Mouse (Mus musculus) stomach, embryonic 14.5 days (tissue): Measurements from ENCODE around the gene Dand5. TPM values are rescaled to one million over a fixed set of nuclear protein-coding genes. Genes with fewer than 3 reads are reported as not detected.

Source experiments
- ATAC-seq: fragments of 200-750 bp; cut with Nextera tagmentation; 2 replicates; pipeline ENCODE4 v1.8.0; 2017; ENCODE audit warnings: low read depth, moderate TSS enrichment; ENCODE audit not compliant: insufficient number of reproducible peaks, insufficient read depth, low FRiP score
- H3K27ac ChIP-seq: fragments of 300-500 bp; sonication (generic); 2 replicates; pipeline ENCODE4 v1.5.1; 2014; ENCODE audit warnings: mild to moderate bottlenecking, low read length, moderate library complexity, mixed read lengths
- H3K27me3 ChIP-seq: fragments of 300-500 bp; sonication (generic); 2 replicates; pipeline ENCODE4 v1.6.1; 2014; ENCODE audit warnings: low read length, control low read depth, mixed read lengths; ENCODE audit not compliant: control insufficient read depth, insufficient read depth
- H3K36me3 ChIP-seq: fragments of 300-500 bp; sonication (generic); 2 replicates; pipeline ENCODE4 v1.6.1; 2014; ENCODE audit warnings: mild to moderate bottlenecking, control low read depth, low read length, moderate library complexity, mixed read lengths; ENCODE audit not compliant: control insufficient read depth, insufficient read depth
- H3K4me1 ChIP-seq: fragments of 300-500 bp; sonication (generic); 2 replicates; pipeline ENCODE4 v1.6.1; 2014; ENCODE audit warnings: low read length, control low read depth, mixed read lengths; ENCODE audit not compliant: control insufficient read depth, insufficient read depth
- H3K4me2 ChIP-seq: fragments of 300-500 bp; sonication (generic); replicated peaks from 2 replicates; pipeline ENCODE4 v1.6.1; 2014; ENCODE audit warnings: low read depth, low read length, control low read depth
- H3K4me3 ChIP-seq: fragments of 300-500 bp; sonication (generic); 2 replicates; pipeline ENCODE4 v1.5.1; 2014; ENCODE audit warnings: low read depth, low read length, control low read depth
- H3K9ac ChIP-seq: fragments of 300-500 bp; sonication (generic); replicated peaks from 2 replicates; pipeline ENCODE4 v1.6.1; 2014; ENCODE audit warnings: low read depth, mild to moderate bottlenecking, control low read depth, low read length, moderate library complexity, mixed read lengths
- H3K9me3 ChIP-seq: fragments of 300-500 bp; sonication (generic); 2 replicates; pipeline ENCODE4 v1.6.1; 2016; ENCODE audit warnings: low read depth, low read length, control low read depth; ENCODE audit not compliant: control insufficient read depth
- WGBS: fragments of 180-500 bp; shearing (Covaris S2); extraction: QIAGEN DNeasy Blood & Tissue Kit; methylation state at CpG from one replicate; pipeline ENCODE4 v1.1.7; 2014; 5-methylcytosine and 5-hydroxymethylcytosine counted together
- polyA plus RNA-seq: library from polyadenylated mRNA; unstranded; fragments of >200 nt; fragmentation: Nextera tagmentation; extraction: Ambion mirVana; gene quantifications from 2 replicates; pipeline ENCODE4 v1.2.1, GENCODE M21; 2014

Gene Dand5
- polyA plus RNA-seq, 1 experiment from 2014 or later: 7.6 TPM

GRCm38 (mm10) chr8:84845355-84846093, 22.9 kb upstream of the Dand5 start:
- no peak for ATAC-seq
- H3K27ac ChIP-seq: peak overlapping the region; percentile 76; the same call in 1 of the 2 replicates
- H3K4me3 ChIP-seq: peak overlapping the region; percentile 93
- H3K27me3 ChIP-seq: no peaks in the 10 kb centered on the region
- peaks cover 20% of the 10 kb centered on the region for H3K4me1 ChIP-seq
- 14% methylated on average over 12 of the region's 12 CpGs for WGBS
- H3K9ac ChIP-seq: peak overlapping the region; percentile 97
- no peaks in the 10 kb centered on the region for H3K9me3 ChIP-seq
- peak overlapping the region; percentile 80 for H3K4me2 ChIP-seq
- H3K36me3 ChIP-seq: peaks cover 47% of the 10 kb centered on the region

GRCm38 (mm10) chr8:84844397-84845070, 21.9 kb upstream of the Dand5 start:
- H3K9me3 ChIP-seq: no peaks in the 10 kb centered on the region
- no peaks in the 10 kb centered on the region for H3K27me3 ChIP-seq
- H3K9ac ChIP-seq: peak overlapping the region; percentile 97; the same call in 1 of the 2 replicates
- H3K4me2 ChIP-seq: peak overlapping the region; percentile 80
- peaks cover 22% of the 10 kb centered on the region for H3K4me1 ChIP-seq
- ATAC-seq: no peak
- H3K36me3 ChIP-seq: peaks cover 47% of the 10 kb centered on the region
- no peak overlapping the region for H3K27ac ChIP-seq
- 79% methylated on average over 9 of the region's 9 CpGs for WGBS
- peak overlapping the region; percentile 93 for H3K4me3 ChIP-seq

- Histone ChIP-seq H3K9me3 (no peaks in the 10 kb centered on the region), H3K27me3 (no peaks in the 10 kb centered on the region), H3K36me3 (peaks cover 72% of the 10 kb centered on the region), H3K9ac (no peak overlapping the region), H3K4me2 (no peak overlapping the region), H3K4me3 (no peak overlapping the region), H3K4me1 (peaks cover 22% of the 10 kb centered on the region), H3K27ac (peak overlapping the region; percentile 44; the same call in 1 of the 2 replicates)
- WGBS: 74% methylated on average over 1 of the region's 1 CpGs
- no peak for ATAC-seq
These were observed 18.9 kb upstream of the Dand5 start for GRCm38 (mm10) chr8:84841514-84841913.

GRCm38 (mm10) chr8:84840248-84840999, 17.8 kb upstream of the Dand5 start, which contains the start of gene Rad23a:
Rad23a (minus strand) TSS chr8:84840665.
- WGBS: under 1% methylated on average over 45 of the region's 55 CpGs
- Histone ChIP-seq H3K4me1 (peaks cover 25% of the 10 kb centered on the region), H3K27ac (peak within 1 kb of the TSS; percentile 93), H3K9ac (peak within 1 kb of the TSS; percentile 88), H3K36me3 (peaks cover 78% of the 10 kb centered on the region), H3K9me3 (no peaks in the 10 kb centered on the region), H3K4me3 (peak within 1 kb of the TSS; percentile 87), H3K27me3 (no peaks in the 10 kb centered on the region), H3K4me2 (peak within 1 kb of the TSS; percentile 59)
- ATAC-seq: peak; percentile 93

GRCm38 (mm10) chr8:84839875-84840247, 17.2 kb upstream of the Dand5 start:
- no peaks in the 10 kb centered on the region for H3K9me3 ChIP-seq
- peaks cover 25% of the 10 kb centered on the region for H3K4me1 ChIP-seq
- H3K4me3 ChIP-seq: peak overlapping the region; percentile 87
- peak overlapping the region; percentile 88 for H3K9ac ChIP-seq
- no peaks in the 10 kb centered on the region for H3K27me3 ChIP-seq
- no peak for ATAC-seq
- H3K36me3 ChIP-seq: peaks cover 77% of the 10 kb centered on the region
- peak overlapping the region; percentile 59 for H3K4me2 ChIP-seq
- WGBS: 2% methylated on average over 7 of the region's 7 CpGs
- H3K27ac ChIP-seq: peak overlapping the region; percentile 93

GRCm38 (mm10) chr8:84839411-84839810, 16.8 kb upstream of the Dand5 start:
- Histone ChIP-seq H3K4me3 (peak overlapping the region; percentile 87), H3K9ac (peak overlapping the region; percentile 88; the same call in 1 of the 2 replicates), H3K9me3 (no peaks in the 10 kb centered on the region), H3K36me3 (peaks cover 77% of the 10 kb centered on the region), H3K27ac (peak overlapping the region; percentile 93; the same call in 1 of the 2 replicates), H3K27me3 (no peaks in the 10 kb centered on the region), H3K4me1 (peaks cover 25% of the 10 kb centered on the region), H3K4me2 (peak overlapping the region; percentile 59)
- 84% methylated on average over 2 of the region's 2 CpGs for WGBS
- ATAC-seq: no peak

- Histone ChIP-seq H3K4me1 (peaks cover 25% of the 10 kb centered on the region), H3K9ac (no peak overlapping the region), H3K27me3 (no peaks in the 10 kb centered on the region), H3K36me3 (peaks cover 76% of the 10 kb centered on the region), H3K9me3 (no peaks in the 10 kb centered on the region), H3K27ac (no peak overlapping the region), H3K4me3 (no peak overlapping the region), H3K4me2 (no peak overlapping the region)
- 87% methylated on average over 5 of the region's 5 CpGs for WGBS
- ATAC-seq: peak; percentile 11; the same call in 1 of the 2 replicates
These were observed 15.9 kb upstream of the Dand5 start for GRCm38 (mm10) chr8:84838513-84838912.

- WGBS: 82% methylated on average over 15 of the region's 15 CpGs
- Histone ChIP-seq H3K4me1 (peaks cover 29% of the 10 kb centered on the region), H3K27ac (no peak overlapping the region), H3K9me3 (no peaks in the 10 kb centered on the region), H3K4me2 (no peak overlapping the region), H3K9ac (no peak overlapping the region), H3K27me3 (no peaks in the 10 kb centered on the region), H3K4me3 (no peak overlapping the region), H3K36me3 (peaks cover 70% of the 10 kb centered on the region)
- ATAC-seq: no peak
These were observed 15.4 kb upstream of the Dand5 start for GRCm38 (mm10) chr8:84837912-84838470.
